Mouse (Mus musculus): ENCODE results near the gene Snapc5.
"Not testable (repeated sequence)": the region's sequence is repeated elsewhere in the genome, so short reads cannot be mapped to it uniquely, and the experiment has no call there.

Gene Snapc5

DNA sequence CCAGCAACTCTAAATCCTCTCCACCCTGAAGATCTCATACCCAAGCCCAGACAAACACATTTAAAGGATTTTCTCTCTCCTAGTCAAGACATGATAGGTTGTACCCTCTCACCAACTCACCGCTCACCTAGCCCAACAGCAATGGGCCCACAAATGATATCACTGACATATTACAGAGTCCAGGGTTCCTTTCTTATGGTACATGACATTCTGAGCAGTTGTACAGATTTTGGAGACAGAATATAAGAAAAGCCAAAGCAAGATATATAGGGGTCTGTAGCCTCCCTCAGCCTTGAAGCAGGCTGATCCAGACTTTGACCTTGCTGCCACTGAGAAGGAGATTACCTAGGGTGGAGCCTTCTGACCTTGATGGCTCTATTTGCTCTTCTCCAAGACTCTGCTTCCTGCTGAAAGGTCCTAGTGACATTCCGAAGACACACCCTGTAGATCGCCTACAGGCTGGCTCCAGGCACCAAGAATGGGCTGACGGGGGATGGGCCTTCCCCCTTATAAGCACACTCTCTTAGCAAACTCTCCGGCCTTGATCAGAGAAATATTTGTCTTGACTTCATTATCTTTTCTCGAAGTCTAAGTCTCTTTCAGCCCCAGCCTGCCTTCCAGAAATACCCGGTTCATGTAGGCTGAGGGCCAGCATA, 19.8 kb downstream of the Snapc5 start:
- DNase-seq (ENCODE audit: extremely low read depth, low read depth) = not testable (repeated sequence)

- no peak for DNase-seq (ENCODE audit: extremely low read depth, low read depth)
These were observed 20.8 kb downstream of the Snapc5 start for GRCm38 (mm10) chr9:64199897-64200296.

- DNase-seq (ENCODE audit: extremely low read depth, low read depth) = no peak
These were observed 23.3 kb downstream of the Snapc5 start for GRCm38 (mm10) chr9:64202331-64202730.

DNA sequence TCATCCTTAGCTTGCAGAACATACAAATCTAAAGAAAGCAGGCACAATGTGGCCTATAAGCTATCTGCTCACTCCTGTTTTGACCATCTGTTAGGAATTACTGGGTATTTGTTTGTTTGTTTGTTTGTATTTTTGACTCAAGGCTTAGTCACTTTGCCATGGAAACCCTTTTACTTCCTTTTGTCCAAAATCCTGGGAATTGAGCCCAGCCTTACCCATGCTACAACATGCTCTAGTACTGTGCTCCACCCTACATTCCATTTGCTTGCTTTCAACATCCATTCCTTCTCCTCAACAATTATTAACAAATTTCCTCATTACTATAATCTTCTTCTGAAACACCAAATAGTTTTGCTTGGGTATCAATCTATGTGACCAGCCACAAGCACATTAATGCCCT, 23.8 kb downstream of the Snapc5 start:
- no peak for DNase-seq (ENCODE audit: extremely low read depth, low read depth)

DNA sequence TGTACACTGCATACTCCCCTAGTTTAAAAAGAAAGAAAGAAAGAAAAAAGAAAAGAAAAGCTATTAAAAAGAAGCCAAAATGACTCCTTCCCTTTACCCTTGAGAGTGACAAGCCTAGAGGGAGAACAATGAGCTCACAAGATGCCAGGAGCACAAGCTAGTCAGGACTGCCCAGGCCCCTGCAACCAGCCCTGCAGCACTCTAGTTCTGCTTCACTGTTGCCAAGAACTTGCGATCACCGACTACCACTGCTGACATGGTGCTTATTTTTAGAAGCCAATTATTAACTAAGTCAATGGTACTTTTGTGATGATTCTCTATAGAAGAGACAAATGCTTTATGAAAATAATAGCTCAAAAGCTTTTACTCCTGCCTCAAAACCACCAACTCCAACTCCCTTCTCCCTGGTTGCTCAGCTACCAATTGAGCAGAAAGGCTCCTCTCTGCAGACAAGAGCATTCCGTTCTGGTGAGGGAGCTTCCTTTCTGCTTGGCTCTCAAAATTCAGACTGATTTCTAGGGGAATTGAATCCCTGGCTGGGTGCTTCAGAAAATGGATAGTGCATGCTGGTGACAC, 28.5 kb downstream of the Snapc5 start:
- no peak for DNase-seq (ENCODE audit: extremely low read depth, low read depth)

GRCm38 (mm10) chr9:64214452-64214851, 35.4 kb downstream of the Snapc5 start:
- no peak for DNase-seq (ENCODE audit: extremely low read depth, low read depth)

DNA sequence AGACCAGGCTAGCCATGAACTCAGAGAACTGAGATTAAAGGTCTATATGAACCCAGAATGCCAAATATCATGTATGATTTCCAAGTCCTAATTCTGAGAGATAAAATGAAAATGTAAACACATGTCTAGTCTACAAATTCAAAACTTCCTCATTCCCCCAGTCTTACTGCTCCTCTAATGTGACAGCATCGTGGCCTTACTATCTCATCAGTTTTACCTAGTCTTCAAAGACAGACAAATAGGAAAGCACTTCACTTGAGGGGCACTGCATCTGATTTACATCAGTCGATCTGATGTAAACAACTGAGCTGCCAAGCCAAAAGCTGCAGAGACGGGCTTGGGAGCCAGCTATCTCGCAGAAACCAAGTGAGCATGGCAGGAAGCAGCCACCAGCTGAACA, 37.0 kb downstream of the Snapc5 start:
- no peak for DNase-seq (ENCODE audit: extremely low read depth, low read depth)

GRCm38 (mm10) chr9:64216641-64217040, 37.6 kb downstream of the Snapc5 start:
- no peak for DNase-seq (ENCODE audit: extremely low read depth, low read depth)

- DNase-seq (ENCODE audit: extremely low read depth, low read depth) = no peak
These were observed 38.8 kb downstream of the Snapc5 start for GRCm38 (mm10) chr9:64217887-64218286.

DNA sequence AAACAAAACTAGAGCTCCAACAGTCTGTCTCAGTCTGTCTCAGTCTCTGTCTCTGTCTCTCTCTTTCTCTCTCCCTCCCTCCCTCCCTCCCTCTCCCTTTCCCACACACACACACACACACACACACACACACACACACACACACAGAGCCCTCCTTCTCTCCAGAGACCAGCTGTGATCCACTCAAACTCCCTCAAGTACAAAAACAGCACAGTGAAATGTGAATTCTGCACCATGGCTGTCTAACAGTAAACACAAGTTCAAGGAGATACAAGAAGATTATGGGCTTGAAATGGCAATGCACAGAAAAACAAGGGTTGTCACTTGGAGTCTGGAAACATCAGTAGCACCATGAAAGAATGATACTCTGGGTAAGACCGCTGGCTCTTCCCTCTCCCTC, 40.2 kb downstream of the Snapc5 start:
- DNase-seq (ENCODE audit: extremely low read depth, low read depth) = no peak

DNA sequence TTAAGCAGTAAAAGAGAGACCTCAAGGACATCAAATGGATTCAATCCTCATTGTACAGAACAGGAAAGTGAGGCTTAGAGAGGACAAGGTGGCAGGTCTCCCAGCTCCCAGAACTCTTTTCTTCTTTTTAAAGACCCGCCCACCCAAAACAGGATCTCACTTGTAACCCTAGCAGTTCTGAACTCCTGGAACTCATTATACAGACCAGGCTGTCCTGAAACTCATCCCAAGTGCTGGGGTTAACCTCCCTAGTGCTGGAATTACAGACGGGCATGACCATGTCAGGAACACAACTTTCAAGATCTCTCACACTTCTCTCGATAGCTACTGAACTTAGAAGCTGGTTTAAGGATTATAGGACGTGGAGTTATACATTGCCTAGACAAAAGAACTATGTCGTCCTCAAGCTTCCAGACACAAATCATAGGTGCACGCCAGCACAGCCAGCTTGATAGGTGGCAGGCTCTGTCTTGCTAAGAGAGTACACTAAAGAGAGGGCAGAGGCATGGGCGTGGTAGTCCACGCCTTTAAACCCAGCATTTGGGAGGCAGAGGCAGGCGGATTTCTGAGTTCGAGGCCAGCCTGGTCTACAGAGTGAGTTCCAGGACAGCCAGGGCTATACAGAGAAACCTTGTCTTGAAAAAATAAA, 40.8 kb downstream of the Snapc5 start:
- no peak for DNase-seq (ENCODE audit: extremely low read depth, low read depth)

GRCm38 (mm10) chr9:64220603-64221002, 41.5 kb downstream of the Snapc5 start:
- no peak for DNase-seq (ENCODE audit: extremely low read depth, low read depth)

GRCm38 (mm10) chr9:64221480-64221879, 42.4 kb downstream of the Snapc5 start:
- DNase-seq (ENCODE audit: extremely low read depth, low read depth) = no peak

DNA sequence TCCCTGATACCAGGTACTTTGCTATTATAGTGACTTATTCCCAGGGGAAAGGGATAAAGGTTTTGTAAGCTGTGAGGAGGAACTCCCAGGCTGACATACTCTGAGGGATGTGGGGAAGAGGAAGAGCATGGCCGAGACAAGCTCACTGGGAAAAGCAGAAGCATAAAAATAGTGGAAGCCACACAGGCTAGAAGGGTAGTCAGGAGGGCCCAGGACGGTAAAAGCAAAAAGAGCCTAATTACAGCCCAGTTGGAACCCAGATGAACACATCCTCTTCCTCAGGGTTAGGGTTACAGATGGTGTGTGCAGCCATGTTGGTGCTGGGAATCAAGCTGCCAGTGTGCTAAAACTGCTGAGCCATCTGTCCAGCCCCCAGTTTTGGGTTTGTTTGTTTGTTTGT, 43.0 kb downstream of the Snapc5 start:
- no peak for DNase-seq (ENCODE audit: extremely low read depth, low read depth)

DNA sequence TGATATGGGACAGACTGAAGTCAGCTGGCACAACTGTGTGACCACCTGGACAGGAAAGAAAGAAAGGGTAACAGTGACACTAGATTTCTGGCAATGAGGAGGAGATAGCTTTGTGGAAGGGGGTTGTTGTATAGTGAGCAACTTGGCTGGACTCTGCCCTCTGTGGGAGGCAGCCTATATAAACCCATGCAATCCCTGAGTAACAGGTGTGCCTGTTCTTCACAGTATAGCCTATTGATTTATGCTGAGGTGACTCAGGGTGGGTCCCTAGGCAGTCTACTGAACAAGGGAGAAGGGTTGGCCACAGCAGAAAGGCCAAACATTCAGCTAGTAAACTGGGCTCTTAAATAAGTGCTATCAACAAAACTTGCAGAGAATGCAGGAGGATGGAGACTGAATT, 46.7 kb downstream of the Snapc5 start:
- no peak for DNase-seq (ENCODE audit: extremely low read depth, low read depth)

- DNase-seq (ENCODE audit: extremely low read depth, low read depth) = no peak
These were observed 48.7 kb downstream of the Snapc5 start for GRCm38 (mm10) chr9:64227736-64228135.

- DNase-seq (ENCODE audit: extremely low read depth, low read depth) = no peak
These were observed 49.9 kb downstream of the Snapc5 start for GRCm38 (mm10) chr9:64228972-64229371.

DNA sequence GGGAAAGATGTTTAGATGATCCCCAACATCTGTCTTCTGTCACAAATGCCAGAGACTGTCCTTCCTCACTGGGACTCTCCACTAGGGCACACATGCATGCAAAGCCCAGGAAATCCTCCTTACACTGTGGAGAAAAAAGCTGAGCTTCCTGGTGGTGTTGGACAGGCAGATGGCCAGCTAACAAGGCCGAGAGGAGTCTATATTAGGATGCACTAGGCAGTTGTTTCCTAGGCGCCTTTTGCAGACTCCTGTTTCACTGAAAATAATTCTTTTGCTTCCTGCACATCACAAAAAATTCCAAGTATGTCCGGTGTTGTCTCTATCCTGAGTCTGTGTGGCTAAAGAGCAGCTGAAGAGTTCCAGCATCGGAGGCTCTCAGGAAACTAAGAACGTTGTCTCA, 52.1 kb downstream of the Snapc5 start:
- no peak for DNase-seq (ENCODE audit: extremely low read depth, low read depth)

DNA sequence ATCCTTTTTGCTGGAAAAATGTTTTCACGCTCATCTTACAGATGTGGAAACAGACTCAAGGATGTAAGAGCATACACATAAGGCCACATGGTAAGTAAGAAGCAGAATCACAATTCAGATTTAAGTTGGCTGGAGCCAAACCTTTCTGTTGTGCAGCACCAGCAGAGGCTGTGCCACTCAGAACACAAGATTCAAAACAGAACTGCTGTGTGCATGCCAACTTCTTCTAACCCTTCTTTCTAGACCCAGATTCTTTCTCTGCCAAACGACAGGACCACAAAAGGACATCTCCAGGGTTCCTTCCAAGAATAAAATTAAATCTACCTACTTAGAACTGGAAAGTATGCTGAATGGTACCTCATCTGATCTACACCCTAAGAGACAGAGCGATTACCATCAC, 52.6 kb downstream of the Snapc5 start:
- no peak for DNase-seq (ENCODE audit: extremely low read depth, low read depth)

- DNase-seq (ENCODE audit: extremely low read depth, low read depth) = no peak
These were observed 53.3 kb downstream of the Snapc5 start for GRCm38 (mm10) chr9:64232257-64232957.

Measured in MEL-GATA-1-ER (cell line).